Mouse (Mus musculus) myocyte (in vitro differentiated cells): ENCODE data around the gene Pabpc4l. TPM values are rescaled to one million over a fixed set of nuclear protein-coding genes. Genes with fewer than 3 reads are reported as not detected.
"Not testable (repeated sequence)": the region's sequence is repeated elsewhere in the genome, so short reads cannot be mapped to it uniquely, and the experiment has no call there.

Experiments used
- H3K27me3 ChIP-seq: one replicate; pipeline ENCODE4 v1.6.1; 2011; ENCODE audit not compliant: control insufficient read depth, insufficient read depth, insufficient read length
- H3K36me3 ChIP-seq: one replicate; pipeline ENCODE4 v1.6.1; 2011; ENCODE audit not compliant: control insufficient read depth, insufficient read depth
- H3K4me2 ChIP-seq: one replicate; pipeline ENCODE4 v1.6.1; 2011; ENCODE audit warnings: low read depth, control low read depth
- H3K4me3 ChIP-seq: one replicate; pipeline ENCODE4 v1.5.1; 2011; ENCODE audit warnings: mild to moderate bottlenecking, control low read depth, moderate library complexity
- H3K79me2 ChIP-seq: one replicate; pipeline ENCODE4 v1.6.1; 2011; ENCODE audit not compliant: control insufficient read depth, insufficient read depth
- H3ac ChIP-seq: one replicate; pipeline ENCODE4 v1.6.1; 2011; ENCODE audit not compliant: control insufficient read depth, insufficient read length
- CEBPB ChIP-seq: IDR thresholded peaks from 2 replicates; pipeline ENCODE4 v1.6.1; 2011; ENCODE audit warnings: mild to moderate bottlenecking, moderate library complexity; ENCODE audit not compliant: poor library complexity, insufficient read depth, severe bottlenecking
- E2F4 ChIP-seq: IDR thresholded peaks from one replicate; pipeline ENCODE4 v1.6.1; 2011; ENCODE audit warnings: mild to moderate bottlenecking, control low read depth, moderate library complexity; ENCODE audit not compliant: insufficient read depth
- MAX ChIP-seq: IDR thresholded peaks from one replicate; pipeline ENCODE4 v1.6.1; 2011; ENCODE audit warnings: low read depth, mild to moderate bottlenecking, control low read depth
- MYOD1 ChIP-seq, 3 experiments: IDR thresholded peaks; one replicate each; pipeline ENCODE4 v1.6.1; 2011; ENCODE audit warnings: control low read depth in 2 of 3, low read depth in 2 of 3, mild to moderate bottlenecking in 2 of 3, moderate library complexity in 1 of 3; ENCODE audit not compliant: insufficient read length in 2 of 3, control insufficient read depth in 1 of 3
- MYOG ChIP-seq, 3 experiments: IDR thresholded peaks; one replicate each; pipeline ENCODE4 v1.6.1; 2011; ENCODE audit warnings: control low read depth in 2 of 3, low read depth in 2 of 3, mild to moderate bottlenecking in 2 of 3; ENCODE audit not compliant: insufficient read length in 2 of 3, control insufficient read depth in 1 of 3, insufficient read depth in 1 of 3
- POLR2A ChIP-seq: IDR thresholded peaks from one replicate; pipeline ENCODE4 v1.6.1; 2011; ENCODE audit warnings: low read depth, mild to moderate bottlenecking, control low read depth, moderate library complexity; ENCODE audit not compliant: insufficient read length
- POLR2AphosphoS2 ChIP-seq: IDR thresholded peaks from one replicate; pipeline ENCODE4 v1.6.1; 2011; ENCODE audit warnings: low read depth, control low read depth; ENCODE audit not compliant: insufficient read length
- REST ChIP-seq: IDR thresholded peaks from one replicate; pipeline ENCODE4 v1.6.1; 2011; ENCODE audit warnings: mild to moderate bottlenecking, control low read depth, moderate library complexity; ENCODE audit not compliant: insufficient read depth, insufficient read length
- SRF ChIP-seq: IDR thresholded peaks from one replicate; pipeline ENCODE4 v1.6.1; 2011; ENCODE audit warnings: low read depth; ENCODE audit not compliant: control insufficient read depth, insufficient read length
- TCF12 ChIP-seq: IDR thresholded peaks from one replicate; pipeline ENCODE4 v1.6.1; 2011; ENCODE audit warnings: mild to moderate bottlenecking, control low read depth; ENCODE audit not compliant: poor library complexity, insufficient read depth, severe bottlenecking
- TCF3 ChIP-seq: IDR thresholded peaks from one replicate; pipeline ENCODE4 v1.6.1; 2011; ENCODE audit warnings: low read depth, control low read depth; ENCODE audit not compliant: insufficient read length
- USF1 ChIP-seq: IDR thresholded peaks from one replicate; pipeline ENCODE4 v1.6.1; 2011; ENCODE audit warnings: low read depth, mild to moderate bottlenecking, control low read depth, moderate library complexity
- polyA plus RNA-seq: library from polyadenylated mRNA; unstranded; fragments of >200 nt; fragmentation: generic; extraction: Trizol; gene quantifications from one replicate; pipeline ENCODE4 v1.2.1, GENCODE M21; 2012; ENCODE audit warnings: missing spikeins

Pabpc4l gene
- not detected for polyA plus RNA-seq

DNA sequence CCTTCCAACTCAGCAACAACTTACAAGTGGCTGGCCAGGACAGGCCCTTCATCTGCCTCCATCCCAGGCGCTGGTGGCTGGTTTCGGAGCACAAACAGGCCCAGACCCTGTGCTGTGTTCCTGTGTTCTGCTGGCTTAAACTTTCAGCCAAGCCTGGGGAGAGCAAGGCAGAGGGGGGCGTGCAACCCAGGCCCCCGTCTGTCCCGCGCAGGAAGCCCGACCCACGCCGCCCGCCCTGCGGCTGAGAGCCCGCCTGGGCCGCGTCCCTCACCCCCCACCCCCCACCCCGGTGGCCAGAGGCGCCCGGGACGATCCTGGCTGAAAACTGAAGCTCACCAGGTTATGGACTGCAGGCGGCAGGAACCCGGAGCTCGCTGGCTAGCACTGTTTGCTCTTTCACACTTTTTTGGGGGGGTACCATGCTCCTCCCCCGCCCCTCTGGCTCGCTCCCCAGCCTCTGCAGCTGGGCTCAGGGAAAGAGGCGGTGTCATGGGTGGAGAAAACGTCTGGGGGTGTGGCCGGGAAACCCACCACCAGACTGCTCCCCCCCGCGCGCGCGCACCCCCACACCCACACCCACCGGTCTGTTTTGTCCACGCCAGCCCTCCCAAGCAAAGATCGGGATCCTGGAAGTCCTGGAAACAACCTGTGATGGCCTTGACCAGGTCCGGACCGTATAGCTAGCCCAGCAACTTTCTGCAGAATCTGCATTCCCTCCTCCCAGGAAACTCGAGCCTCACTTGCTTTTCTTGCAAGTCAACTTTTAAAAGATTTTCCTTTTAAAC is at the start of gene Pabpc4l:
Gene Pabpc4l (minus strand): TSS at position 739 of the 785 bp plus-strand sequence.
- no peak within 1 kb of the TSS for H3ac ChIP-seq
- H3K27me3 ChIP-seq = no peaks in the 10 kb centered on the region
- peak within 1 kb of the TSS; percentile 30 for H3K4me2 ChIP-seq
- TF ChIP-seq POLR2A (no peak), USF1 (no peak), POLR2AphosphoS2 (no peak), MAX (no peak), SRF (no peak), MYOD1 (IDR thresholded peaks at IDR 0.05; ENCODE audit: control insufficient read depth in 1 of 3, insufficient read length in 2 of 3, low read depth in 2 of 3) (no peak)
- no peaks in the 10 kb centered on the region for H3K79me2 ChIP-seq
- H3K4me3 ChIP-seq = no peak within 1 kb of the TSS
- no peaks in the 10 kb centered on the region for H3K36me3 ChIP-seq

DNA sequence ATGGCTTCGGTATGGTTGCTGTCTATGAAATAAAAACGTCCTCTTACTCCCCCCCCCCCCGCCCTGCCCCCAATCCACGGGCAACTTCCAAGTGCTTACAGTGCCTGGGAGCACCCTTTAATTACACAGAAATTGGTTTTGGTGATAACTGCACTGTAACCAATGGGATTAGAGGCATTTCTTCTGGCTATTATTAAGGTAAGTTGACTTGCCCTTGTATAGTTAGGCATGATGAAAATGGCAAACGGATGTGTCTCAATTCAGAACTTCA is 42.9 kb upstream of the Pabpc4l start:
- Histone ChIP-seq H3K27me3 (no peaks in the 10 kb centered on the region), H3K36me3 (no peaks in the 10 kb centered on the region), H3K79me2 (no peaks in the 10 kb centered on the region), H3ac (no peak overlapping the region), H3K4me2 (no peak overlapping the region), H3K4me3 (no peak overlapping the region)
- TF ChIP-seq TCF12 = no peak

DNA sequence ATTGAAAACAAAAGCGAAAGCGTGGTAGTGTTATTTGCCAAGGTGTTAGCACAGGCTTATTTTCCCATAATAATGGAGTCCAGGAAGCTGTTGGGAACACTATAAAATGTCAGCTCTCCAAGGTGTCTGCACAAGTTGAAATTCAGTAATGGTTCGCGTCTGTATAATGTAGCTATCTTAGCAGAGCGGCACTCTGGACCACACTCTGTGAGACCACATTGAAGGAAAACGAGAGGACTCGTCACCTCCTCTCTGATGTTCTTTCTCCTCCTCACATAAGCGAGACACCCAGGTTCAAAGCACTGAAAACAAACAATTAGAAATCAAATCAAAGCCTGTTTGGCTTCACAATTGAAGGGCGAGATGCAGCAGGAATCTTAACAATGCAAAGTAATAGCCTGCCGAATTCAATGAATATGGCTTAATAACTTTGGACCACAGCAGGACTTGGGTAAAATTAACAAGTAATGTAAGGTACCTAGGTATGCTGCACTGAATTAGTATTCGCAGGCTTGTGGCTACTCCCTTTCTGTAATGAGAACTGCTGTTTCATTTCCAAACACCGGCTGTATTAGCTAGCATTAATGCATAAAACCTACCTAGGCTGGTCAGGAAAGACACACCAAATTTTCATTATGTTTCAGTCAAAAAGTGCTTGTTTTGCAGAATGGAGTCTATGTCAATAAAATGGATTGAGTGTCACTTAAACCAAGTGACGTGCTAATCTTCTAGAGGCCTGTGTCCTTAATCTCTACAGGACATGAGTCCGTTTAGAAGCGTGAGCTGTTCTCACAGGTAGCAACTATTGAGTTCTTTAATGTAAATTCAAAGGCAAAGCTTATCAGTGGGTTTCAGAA is 42.3 kb upstream of the Pabpc4l start:
- peak overlapping the region; percentile 65 for H3K4me2 ChIP-seq
- no peaks in the 10 kb centered on the region for H3K79me2 ChIP-seq
- TF ChIP-seq SRF (no peak), POLR2AphosphoS2 (no peak), USF1 (no peak), CEBPB (no peak), MYOD1 (IDR thresholded peaks at IDR 0.05; ENCODE audit: control insufficient read depth in 1 of 3, insufficient read length in 2 of 3, low read depth in 2 of 3) (no peak), TCF12 (no peak), POLR2A (no peak), E2F4 (no peak), MAX (no peak), REST (no peak)
- no peak overlapping the region for H3K4me3 ChIP-seq
- H3ac ChIP-seq = no peak overlapping the region
- no peaks in the 10 kb centered on the region for H3K36me3 ChIP-seq
- no peaks in the 10 kb centered on the region for H3K27me3 ChIP-seq

DNA sequence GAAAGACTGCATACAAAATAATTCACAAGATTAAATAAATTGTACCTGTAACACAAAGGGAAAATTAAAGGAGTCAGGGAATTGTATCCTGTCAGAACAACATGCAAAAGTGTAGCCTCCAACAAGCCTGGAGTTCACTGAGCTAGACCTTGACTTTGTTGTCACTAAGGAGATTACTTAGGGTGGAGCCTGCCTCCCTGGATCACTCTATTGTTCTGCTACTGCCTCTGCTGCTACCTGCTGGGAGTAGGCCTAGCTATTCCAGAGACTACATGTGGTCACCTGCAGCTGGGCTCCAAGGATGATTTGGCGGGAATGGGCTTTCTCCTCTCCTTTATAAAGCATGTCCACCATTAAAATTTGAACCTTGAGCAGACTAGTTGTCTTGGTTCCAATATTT is 38.1 kb upstream of the Pabpc4l start:
- not testable (repeated sequence) for H3K79me2 ChIP-seq, H3K4me3 ChIP-seq, H3ac ChIP-seq, H3K36me3 ChIP-seq, H3K27me3 ChIP-seq, H3K4me2 ChIP-seq

DNA sequence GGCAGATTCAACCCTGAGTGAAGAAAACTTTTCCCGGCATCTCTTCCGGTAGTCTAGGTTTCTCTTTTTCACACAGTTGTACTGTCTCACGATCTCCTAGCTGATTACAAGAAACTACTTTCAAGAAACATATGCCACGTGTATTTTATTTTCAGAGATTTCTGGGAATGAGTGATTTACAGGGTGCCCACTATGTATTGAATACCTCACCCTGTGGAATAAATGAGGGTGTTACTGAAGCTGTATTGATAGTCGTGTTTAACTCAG is 180 bp upstream of the Pabpc4l start:
- Histone ChIP-seq H3K79me2 (no peaks in the 10 kb centered on the region), H3K4me3 (no peak overlapping the region), H3ac (no peak overlapping the region), H3K4me2 (peak overlapping the region; percentile 30), H3K27me3 (no peaks in the 10 kb centered on the region), H3K36me3 (no peaks in the 10 kb centered on the region)
- no peak for TF ChIP-seq SRF

DNA sequence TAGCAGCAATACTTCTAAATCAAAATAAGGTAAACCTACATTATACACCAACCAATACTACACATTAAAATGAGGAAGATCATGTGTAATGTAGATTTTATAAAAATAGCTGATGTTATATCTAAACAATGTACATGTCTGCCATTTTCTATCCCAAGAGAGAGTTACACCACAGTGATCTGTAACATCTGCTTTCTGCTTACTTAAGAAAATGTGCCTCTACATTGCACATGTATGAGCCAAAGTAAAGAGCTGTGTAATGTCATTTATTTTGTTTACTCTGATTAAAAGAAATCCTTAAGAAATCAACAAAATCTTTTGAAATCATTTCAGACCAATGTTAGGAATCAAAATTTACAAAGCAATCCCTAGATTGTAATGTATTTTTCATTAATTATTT is 16.6 kb downstream of the Pabpc4l start:
- Histone ChIP-seq H3K4me3 (no peak overlapping the region), H3K27me3 (no peaks in the 10 kb centered on the region), H3ac (no peak overlapping the region), H3K79me2 (no peaks in the 10 kb centered on the region), H3K4me2 (no peak overlapping the region), H3K36me3 (no peaks in the 10 kb centered on the region)
- TF ChIP-seq REST (no peak), MYOD1 (IDR thresholded peaks at IDR 0.05; ENCODE audit: control insufficient read depth in 1 of 3, insufficient read length in 2 of 3, low read depth in 2 of 3) (no peak), TCF12 (no peak), MYOG (IDR thresholded peaks at IDR 0.05; ENCODE audit: control insufficient read depth in 1 of 3, insufficient read depth in 1 of 3, insufficient read length in 2 of 3, low read depth in 2 of 3) (no peak), MAX (no peak), SRF (no peak), POLR2AphosphoS2 (no peak), POLR2A (no peak), CEBPB (no peak), E2F4 (no peak), TCF3 (no peak), USF1 (no peak)
